Mouse (Mus musculus) adrenal gland, postnatal 14 days (tissue): ENCODE data around the gene Zfp709. TPM values are rescaled to one million over a fixed set of nuclear protein-coding genes. Genes with fewer than 3 reads are reported as not detected.
A peak's percentile ranks its signal among the peaks of the same experiment; 100 is the strongest.
"Not testable (repeated sequence)": the region's sequence is repeated elsewhere in the genome, so short reads cannot be mapped to it uniquely, and the experiment has no call there.

Source experiments
- DNase-seq: peaks from one replicate; pipeline ENCODE4 v3.0.0; 2021; ENCODE audit warnings: mixed read lengths
- long read RNA-seq, 2 experiments: library from polyadenylated mRNA; stranded (forward); transcript quantifications; one replicate each; pipeline ENCODE4 v2.0.0; 2021
- total RNA-seq: library from RNA; stranded (reverse); gene quantifications from 2 replicates; pipeline ENCODE4 v1.2.3, GENCODE M21; 2021

Gene Zfp709
- 7.9 and 8.2 TPM in 2 replicates for total RNA-seq
- long read RNA-seq, experiment 1, full-length matches to known transcripts, result 1 of 2 reads
- long read RNA-seq, experiment 1, partial matches to known transcripts, result 0 of 2 reads
- long read RNA-seq, experiment 1, other reads (novel, unspliced or antisense), result 1 of 2 reads
- long read RNA-seq, experiment 2, full-length matches to known transcripts, result 2 of 2 reads
- long read RNA-seq, experiment 2, partial matches to known transcripts, result 0 of 2 reads
- long read RNA-seq, experiment 2, other reads (novel, unspliced or antisense), result 0 of 2 reads

GRCm38 (mm10) chr8:71881618-71882274 is at the start of gene Zfp709:
Zfp709 (plus strand) TSS chr8:71882019.
- DNase-seq, result peak; percentile 82

GRCm38 (mm10) chr8:71838207-71838606 is 43.6 kb upstream of the Zfp709 start:
- DNase-seq, result not testable (repeated sequence)

GRCm38 (mm10) chr8:71841201-71841817 is 40.5 kb upstream of the Zfp709 start:
- not testable (repeated sequence) for DNase-seq

- DNase-seq, result not testable (repeated sequence)
Measured at GRCm38 (mm10) chr8:71842476-71842875, 39.3 kb upstream of the Zfp709 start.

GRCm38 (mm10) chr8:71844453-71844852 is 37.4 kb upstream of the Zfp709 start:
- not testable (repeated sequence) for DNase-seq

- DNase-seq, result not testable (repeated sequence)
Measured at GRCm38 (mm10) chr8:71845993-71846483, 35.8 kb upstream of the Zfp709 start.

- not testable (repeated sequence) for DNase-seq
Measured at GRCm38 (mm10) chr8:71846745-71847144, 35.1 kb upstream of the Zfp709 start.

- not testable (repeated sequence) for DNase-seq
Measured at GRCm38 (mm10) chr8:71851014-71851413, 30.8 kb upstream of the Zfp709 start.

GRCm38 (mm10) chr8:71853360-71853759 is 28.5 kb upstream of the Zfp709 start:
- DNase-seq, result not testable (repeated sequence)

GRCm38 (mm10) chr8:71856630-71857328 is 25.0 kb upstream of the Zfp709 start:
- not testable (repeated sequence) for DNase-seq

- not testable (repeated sequence) for DNase-seq
Measured at GRCm38 (mm10) chr8:71857364-71857763, 24.5 kb upstream of the Zfp709 start.

- not testable (repeated sequence) for DNase-seq
Measured at GRCm38 (mm10) chr8:71861551-71861950, 20.3 kb upstream of the Zfp709 start.

- not testable (repeated sequence) for DNase-seq
Measured at GRCm38 (mm10) chr8:71862038-71862437, 19.8 kb upstream of the Zfp709 start.

GRCm38 (mm10) chr8:71900666-71901065 is 18.8 kb downstream of the Zfp709 start:
- not testable (repeated sequence) for DNase-seq

GRCm38 (mm10) chr8:71903084-71903483 is 21.3 kb downstream of the Zfp709 start:
- not testable (repeated sequence) for DNase-seq

GRCm38 (mm10) chr8:71906809-71907208 is 25.0 kb downstream of the Zfp709 start:
- no peak for DNase-seq

- DNase-seq, result no peak
Measured at GRCm38 (mm10) chr8:71907798-71908257, 26.0 kb downstream of the Zfp709 start.

- peak; percentile 91 for DNase-seq
Measured at GRCm38 (mm10) chr8:71908309-71909261, 26.8 kb downstream of the Zfp709 start, which contains the start of the genes Zfp882 and Zfp617. Zfp882 (plus strand) TSS chr8:71908608. Zfp617 (plus strand) TSS chr8:71908635.

GRCm38 (mm10) chr8:71912286-71912685 is 30.5 kb downstream of the Zfp709 start:
- no peak for DNase-seq

GRCm38 (mm10) chr8:71922567-71923401 is 41.0 kb downstream of the Zfp709 start:
- DNase-seq, result peak; percentile 97
